10 mouse cellular contexts compared by ENCODE assay signal in genomic region chr13:58809930-58810329, GRCm38 (mm10). TPM values are rescaled to one million over a fixed set of nuclear protein-coding genes. Genes with fewer than 3 reads are reported as not detected.
DNase-seq lines count a peak whose midpoint lies in the region; ATAC-seq and TF ChIP-seq lines count a peak whose summit lies in the region.
"Had no signal": no experiment of that assay in that cellular context is flagged by ENCODE, and none has a peak within 500 bp of the region (broad histone marks: within the 10 kb centered on the region; RNA-seq: fewer than 3 reads in every experiment).

No protein-coding gene starts in this region.

- H3K27me3 ChIP-seq in forebrain, embryonic 11.5 days (ENCODE audit: control insufficient read depth, insufficient read depth, low read length) = peaks cover 4% of the 10 kb centered on the region; the same call in 1 of the 2 replicates
- H3K27me3 ChIP-seq in midbrain, postnatal 0 days (ENCODE audit: insufficient read depth, low read length) = no peaks in the 10 kb centered on the region
- no peaks in the 10 kb centered on the region; the same call in 1 of the 2 replicates for H3K27me3 ChIP-seq in thymus, adult 2 months (ENCODE audit: control insufficient read depth, insufficient read depth, low read length)

- TF ChIP-seq POLR2A in thymus, adult 2 months (IDR thresholded peaks at IDR 0.05; ENCODE audit: control insufficient read depth, extremely low read depth, insufficient read depth, low read length, poor library complexity) = no peak

- peak; percentile 79 for DNase-seq in cerebellum, adult 9-10 months
- DNase-seq in forebrain, embryonic 11.5 days (ENCODE audit: low spot score) = no peak
- peak; percentile 56 to 69 for DNase-seq in layer of hippocampus, adult 8-10 months (ENCODE audit: low spot score in 2 of 2)
- DNase-seq in midbrain, postnatal 0 days (ENCODE audit: low spot score) = peak; percentile 60
- DNase-seq in thymus, adult 2 months = no peak
- DNase-seq in gastrocnemius, postnatal 4 days (ENCODE audit: low spot score in 2 of 2) = no peak
- no peak for DNase-seq in thymus, postnatal 10 days (ENCODE audit: low spot score in 2 of 2)
- no peak for DNase-seq in adrenal gland, postnatal 4 days (ENCODE audit: low spot score in 2 of 2)

- WGBS in forebrain, embryonic 11.5 days = 66% methylated on average over 8 of the region's 8 CpGs
- 26% methylated on average over 8 of the region's 8 CpGs for WGBS in midbrain, postnatal 0 days
- 88% methylated on average over 8 of the region's 8 CpGs for WGBS in thymus, adult 2 months

- ATAC-seq in forebrain, embryonic 11.5 days (replicated peaks; ENCODE audit: low FRiP score) = no peak
- ATAC-seq in midbrain, postnatal 0 days (ENCODE audit: low FRiP score) = no peak

- H3K36me3 ChIP-seq in forebrain, embryonic 11.5 days (ENCODE audit: control insufficient read depth, insufficient read depth, low read length) = no peaks in the 10 kb centered on the region
- H3K36me3 ChIP-seq in midbrain, postnatal 0 days (ENCODE audit: insufficient read depth, low read length) = no peaks in the 10 kb centered on the region
- H3K36me3 ChIP-seq in thymus, adult 2 months (ENCODE audit: control insufficient read depth, insufficient read depth, low read length) = no peaks in the 10 kb centered on the region
- H3K36me3 ChIP-seq: G1E had no signal

- TF ChIP-seq CTCF in midbrain, postnatal 0 days (IDR thresholded peaks at IDR 0.05) = no peak
- no peak for TF ChIP-seq CTCF in thymus, adult 2 months (IDR thresholded peaks at IDR 0.05; ENCODE audit: borderline replicate concordance, control insufficient read depth, extremely low read depth, insufficient read depth, low read length, poor library complexity)

- H3K9me3 ChIP-seq in forebrain, embryonic 11.5 days (ENCODE audit: control insufficient read depth, low read length) = no peaks in the 10 kb centered on the region
- H3K9me3 ChIP-seq in midbrain, postnatal 0 days (ENCODE audit: low read length) = no peaks in the 10 kb centered on the region

- H3K4me3 ChIP-seq in forebrain, embryonic 11.5 days (ENCODE audit: low read depth, low read length) = peak overlapping the region; percentile 67
- H3K4me3 ChIP-seq in midbrain, postnatal 0 days (ENCODE audit: low read depth, low read length) = peak overlapping the region; percentile 82
- H3K4me3 ChIP-seq in thymus, adult 2 months (ENCODE audit: control insufficient read depth, insufficient read depth, low read length) = no peak overlapping the region

- H3K4me2 ChIP-seq in forebrain, embryonic 11.5 days (ENCODE audit: low read depth, low read length, severe bottlenecking) = peak overlapping the region; percentile 97
- H3K4me2 ChIP-seq in midbrain, postnatal 0 days (ENCODE audit: low read depth, low read length, poor library complexity, severe bottlenecking) = peak overlapping the region; percentile 91

- peak overlapping the region; percentile 79; the same call in 1 of the 2 replicates for H3K9ac ChIP-seq in forebrain, embryonic 11.5 days (ENCODE audit: low read length)
- peak overlapping the region; percentile 97 for H3K9ac ChIP-seq in midbrain, postnatal 0 days (replicated peaks; ENCODE audit: low read length, poor library complexity, severe bottlenecking)

- no peak overlapping the region for H3K27ac ChIP-seq in forebrain, embryonic 11.5 days (ENCODE audit: low read depth, low read length)
- peak overlapping the region; percentile 99 for H3K27ac ChIP-seq in midbrain, postnatal 0 days (ENCODE audit: low read depth, low read length)
- no peak overlapping the region for H3K27ac ChIP-seq in thymus, adult 2 months (ENCODE audit: control insufficient read depth, insufficient read depth, low read length)
- H3K27ac ChIP-seq: macrophage had no signal

- 0 out of 2 replicates have a peak, but pooled peaks cover 2% of the 10 kb centered on the region for H3K4me1 ChIP-seq in forebrain, embryonic 11.5 days (replicated peaks; ENCODE audit: control insufficient read depth, insufficient read depth, low read length)
- peaks cover 10% of the 10 kb centered on the region for H3K4me1 ChIP-seq in midbrain, postnatal 0 days (ENCODE audit: insufficient read depth, low read length)
- H3K4me1 ChIP-seq in thymus, adult 2 months (replicated peaks; ENCODE audit: control insufficient read depth, insufficient read depth, low read length) = no peaks in the 10 kb centered on the region; the same call in 1 of the 2 replicates

RNA-seq across cellular contexts. Expression of gene Ntrk2, which starts 3.6 kb away (rescaled TPM):
- polyA plus RNA-seq in forebrain, embryonic 11.5 days (2014; fragmentation: Nextera tagmentation; extraction: Ambion mirVana) = 45.0 and 45.6 TPM in 2 replicates
- total RNA-seq in layer of hippocampus, adult 8-10 months (2022) = 100 to 1,000 TPM; 326 to 378 (median 341) TPM
- total RNA-seq in midbrain, postnatal 0 days (2014; rRNA removed) = 202 and 207 TPM in 2 replicates
- 138 and 141 TPM in 2 replicates for polyA plus RNA-seq in midbrain, postnatal 0 days (2015; fragmentation: Nextera tagmentation; extraction: Ambion mirVana)
- polyA plus RNA-seq in thymus, adult 2 months (2012; rRNA removed) = 5.7 and 6.5 TPM in 2 replicates
- 10 to 100 TPM; 21.7 to 24.8 TPM for total RNA-seq in gastrocnemius, postnatal 4 days (2021)
- total RNA-seq in adrenal gland, postnatal 4 days (2021) = 10 to 100 TPM; 13.5 to 14.5 TPM
- polyA plus RNA-seq: G1E, macrophage had no signal

Comparison
In these comparisons a context has a peak if more than half of its experiments do, and no peak if none do; other contexts are left out.
1. DNase-seq: peak in cerebellum, adult 9-10 months (single experiment), layer of hippocampus, adult 8-10 months (2 of 2) and midbrain, postnatal 0 days (single experiment); none in forebrain, embryonic 11.5 days (single experiment), thymus, adult 2 months (single experiment), gastrocnemius, postnatal 4 days (0 of 2), thymus, postnatal 10 days (0 of 2) and adrenal gland, postnatal 4 days (0 of 2).